Mouse (Mus musculus) E14TG2a.4 (cell line): ENCODE results near the gene Defb36.

Experiments
- CTCF ChIP-seq: conservative IDR thresholded peaks from 2 replicates; pipeline ENCODE4 v1.5.1; 2014; ENCODE audit warnings: low read length
- NANOG ChIP-seq: IDR thresholded peaks from 2 replicates; pipeline ENCODE4 v1.6.1; 2014; ENCODE audit warnings: borderline replicate concordance, low read length, mixed read lengths
- POU5F1 ChIP-seq: IDR thresholded peaks from 2 replicates; pipeline ENCODE4 v1.6.1; 2014; ENCODE audit warnings: low read length, borderline replicate concordance

- no peak for TF ChIP-seq CTCF
- TF ChIP-seq NANOG = no peak
- TF ChIP-seq POU5F1 = no peak
These were observed 25.1 kb downstream of the Defb36 start for GRCm38 (mm10) chr2:152629239-152629638.
